In the genomic region with DNA sequence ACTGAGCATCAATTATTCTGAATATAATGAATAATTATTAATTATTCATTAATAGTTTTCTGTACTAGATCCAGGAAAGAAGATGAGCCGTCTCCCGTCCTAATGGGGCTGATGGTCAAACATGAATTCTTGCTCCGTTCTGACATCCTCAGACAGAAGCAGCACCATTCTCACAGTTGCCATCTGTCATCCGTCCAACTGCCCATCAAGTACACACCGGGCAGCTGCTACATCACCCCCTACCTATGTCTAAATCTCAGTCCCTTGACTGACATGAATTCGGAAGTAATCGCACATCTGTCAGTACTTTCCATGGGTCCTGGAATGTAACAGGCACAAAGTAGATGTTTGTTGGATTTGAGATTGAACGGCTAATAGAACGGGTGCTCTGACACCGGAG, we compare ENCODE assay signal across 26 mouse cellular contexts. TPM values are rescaled to one million over a fixed set of nuclear protein-coding genes. Genes with fewer than 3 reads are reported as not detected.
DNase-seq lines count a peak whose midpoint lies in the region; ATAC-seq and TF ChIP-seq lines count a peak whose summit lies in the region.
"Had no signal": no experiment of that assay in that cellular context is flagged by ENCODE, and none has a peak within 500 bp of the region (broad histone marks: within the 10 kb centered on the region; RNA-seq: fewer than 3 reads in every experiment).

No protein-coding gene starts in this region.

- TF ChIP-seq EP300 in liver, postnatal 0 days (IDR thresholded peaks at IDR 0.05; ENCODE audit: low read depth): no peak

- H3K9ac ChIP-seq in hindbrain, embryonic 13.5 days: no peak overlapping the region
- no peak overlapping the region for H3K9ac ChIP-seq in hindbrain, embryonic 12.5 days
- H3K9ac ChIP-seq in forebrain, embryonic 12.5 days: no peak overlapping the region
- H3K9ac ChIP-seq in hindbrain, embryonic 14.5 days: no peak overlapping the region
- H3K9ac ChIP-seq in liver, postnatal 0 days (replicated peaks): no peak overlapping the region
- H3K9ac ChIP-seq: limb, embryonic 12.5 days; liver, embryonic 15.5 days; midbrain, embryonic 13.5 days; stomach, embryonic 15.5 days had no signal

- TF ChIP-seq POLR2A in cortical plate, adult 2 months (IDR thresholded peaks at IDR 0.05; ENCODE audit: extremely low read depth, insufficient read depth, low read length): no peak

- no peak for TF ChIP-seq CTCF in cortical plate, adult 2 months (IDR thresholded peaks at IDR 0.05; ENCODE audit: extremely low read depth, insufficient read depth, low read length)
- no peak for TF ChIP-seq CTCF in liver, postnatal 0 days (IDR thresholded peaks at IDR 0.05; ENCODE audit: low read depth)

- H3K9me3 ChIP-seq in hindbrain, embryonic 13.5 days: no peaks in the 10 kb centered on the region
- no peaks in the 10 kb centered on the region for H3K9me3 ChIP-seq in hindbrain, embryonic 12.5 days (replicated peaks)
- H3K9me3 ChIP-seq in forebrain, embryonic 12.5 days: no peaks in the 10 kb centered on the region
- no peaks in the 10 kb centered on the region for H3K9me3 ChIP-seq in hindbrain, embryonic 14.5 days (ENCODE audit: control insufficient read depth, low read length)
- no peaks in the 10 kb centered on the region for H3K9me3 ChIP-seq in liver, postnatal 0 days (ENCODE audit: low read length)
- H3K9me3 ChIP-seq: limb, embryonic 12.5 days; liver, embryonic 15.5 days; megakaryocyte, embryonic 14.5 days; midbrain, embryonic 13.5 days; stomach, embryonic 15.5 days had no signal

- no peak overlapping the region for H3K27ac ChIP-seq in hindbrain, embryonic 13.5 days
- no peak overlapping the region for H3K27ac ChIP-seq in hindbrain, embryonic 12.5 days
- H3K27ac ChIP-seq in cortical plate, adult 2 months (ENCODE audit: insufficient read depth, low read length): 0 out of 2 replicates have a peak overlapping the region, but pooled peaks have one; percentile 17
- H3K27ac ChIP-seq in forebrain, embryonic 12.5 days: peak overlapping the region; percentile 88; the same call in 1 of the 2 replicates
- H3K27ac ChIP-seq in hindbrain, embryonic 14.5 days: peak overlapping the region; percentile 56; the same call in 1 of the 2 replicates
- no peak overlapping the region for H3K27ac ChIP-seq in liver, postnatal 0 days (ENCODE audit: low read depth)
- H3K27ac ChIP-seq: left cerebral cortex, adult 2 months; limb, embryonic 12.5 days; liver, embryonic 15.5 days; midbrain, embryonic 13.5 days; stomach, embryonic 15.5 days had no signal

- no peak overlapping the region for H3K4me2 ChIP-seq in hindbrain, embryonic 13.5 days
- H3K4me2 ChIP-seq in hindbrain, embryonic 12.5 days (replicated peaks): no peak overlapping the region
- no peak overlapping the region for H3K4me2 ChIP-seq in forebrain, embryonic 12.5 days
- no peak overlapping the region for H3K4me2 ChIP-seq in hindbrain, embryonic 14.5 days (replicated peaks)
- no peak overlapping the region for H3K4me2 ChIP-seq in liver, postnatal 0 days (ENCODE audit: low read depth, low read length)
- H3K4me2 ChIP-seq: heart, embryonic 11.5 days; limb, embryonic 12.5 days; liver, embryonic 15.5 days; midbrain, embryonic 13.5 days; stomach, embryonic 15.5 days had no signal

- ATAC-seq in hindbrain, embryonic 13.5 days (ENCODE audit: low FRiP score): 0 out of 2 replicates have a peak, but pooled peaks have one; percentile 38
- ATAC-seq in hindbrain, embryonic 12.5 days (ENCODE audit: low FRiP score): no peak
- 0 out of 2 replicates have a peak, but pooled peaks have one; percentile 18 for ATAC-seq in forebrain, embryonic 12.5 days (ENCODE audit: low FRiP score)
- ATAC-seq in hindbrain, embryonic 14.5 days (ENCODE audit: low FRiP score): no peak
- ATAC-seq in liver, postnatal 0 days: no peak
- ATAC-seq: intestine, postnatal 0 days had no signal

- no peaks in the 10 kb centered on the region for H3K27me3 ChIP-seq in hindbrain, embryonic 13.5 days
- H3K27me3 ChIP-seq in hindbrain, embryonic 12.5 days: no peaks in the 10 kb centered on the region
- H3K27me3 ChIP-seq in forebrain, embryonic 12.5 days: no peaks in the 10 kb centered on the region
- no peaks in the 10 kb centered on the region for H3K27me3 ChIP-seq in hindbrain, embryonic 14.5 days (ENCODE audit: control insufficient read depth, insufficient read depth, low read length)
- H3K27me3 ChIP-seq in liver, postnatal 0 days (ENCODE audit: insufficient read depth, low read length): no peaks in the 10 kb centered on the region
- H3K27me3 ChIP-seq: limb, embryonic 12.5 days; liver, embryonic 15.5 days; megakaryocyte, embryonic 14.5 days; midbrain, embryonic 13.5 days; stomach, embryonic 15.5 days had no signal

- no peak for DNase-seq in hindbrain, embryonic 14.5 days (ENCODE audit: low spot score)
- DNase-seq in urinary bladder, postnatal 4 days (ENCODE audit: low spot score in 2 of 2): no peak
- DNase-seq in liver, postnatal 0 days: no peak
- DNase-seq: adrenal gland, postnatal 10 days; B cell, adult 2 months; cerebellum, adult 11 months; cerebellum, adult 9-11 months; gastrocnemius, postnatal 14 days; heart, postnatal 36 days; kidney, postnatal 14 days; lung, postnatal 36 days; right cerebral cortex, postnatal 25 days; thymus, postnatal 36 days had no signal

- H3K36me3 ChIP-seq in hindbrain, embryonic 13.5 days: no peaks in the 10 kb centered on the region
- no peaks in the 10 kb centered on the region for H3K36me3 ChIP-seq in hindbrain, embryonic 12.5 days
- H3K36me3 ChIP-seq in forebrain, embryonic 12.5 days (replicated peaks): no peaks in the 10 kb centered on the region
- H3K36me3 ChIP-seq in hindbrain, embryonic 14.5 days (replicated peaks; ENCODE audit: control insufficient read depth, insufficient read depth): no peaks in the 10 kb centered on the region
- H3K36me3 ChIP-seq in liver, postnatal 0 days (replicated peaks; ENCODE audit: insufficient read depth, low read length): no peaks in the 10 kb centered on the region
- H3K36me3 ChIP-seq: limb, embryonic 12.5 days; liver, embryonic 15.5 days; midbrain, embryonic 13.5 days; stomach, embryonic 15.5 days had no signal

- H3K4me1 ChIP-seq in hindbrain, embryonic 13.5 days (replicated peaks): peaks cover 15% of the 10 kb centered on the region
- peaks cover 15% of the 10 kb centered on the region; the same call in 1 of the 2 replicates for H3K4me1 ChIP-seq in hindbrain, embryonic 12.5 days
- H3K4me1 ChIP-seq in cortical plate, adult 2 months (ENCODE audit: control insufficient read depth, insufficient read depth, low read length): no peaks in the 10 kb centered on the region
- peaks cover 30% of the 10 kb centered on the region for H3K4me1 ChIP-seq in forebrain, embryonic 12.5 days
- no peaks in the 10 kb centered on the region for H3K4me1 ChIP-seq in hindbrain, embryonic 14.5 days (replicated peaks; ENCODE audit: control insufficient read depth, insufficient read depth, low read length)
- H3K4me1 ChIP-seq in liver, postnatal 0 days (ENCODE audit: insufficient read depth): no peaks in the 10 kb centered on the region
- H3K4me1 ChIP-seq: limb, embryonic 12.5 days; liver, embryonic 15.5 days; stomach, embryonic 15.5 days had no signal

- H3K4me3 ChIP-seq in hindbrain, embryonic 13.5 days: no peak overlapping the region
- H3K4me3 ChIP-seq in hindbrain, embryonic 12.5 days: no peak overlapping the region
- no peak overlapping the region for H3K4me3 ChIP-seq in cortical plate, adult 2 months (ENCODE audit: insufficient read depth, low read length)
- no peak overlapping the region for H3K4me3 ChIP-seq in forebrain, embryonic 12.5 days (replicated peaks)
- no peak overlapping the region for H3K4me3 ChIP-seq in hindbrain, embryonic 14.5 days (replicated peaks; ENCODE audit: low read length)
- H3K4me3 ChIP-seq in liver, postnatal 0 days (ENCODE audit: low read depth, low read length): no peak overlapping the region
- H3K4me3 ChIP-seq: erythroblast, embryonic 14.5 days; left cerebral cortex, adult 2 months; limb, embryonic 12.5 days; liver, embryonic 15.5 days; megakaryocyte, embryonic 14.5 days; midbrain, embryonic 13.5 days; stomach, embryonic 15.5 days had no signal

- WGBS in hindbrain, embryonic 13.5 days: 62% methylated on average over 10 of the region's 10 CpGs
- 64% methylated on average over 10 of the region's 10 CpGs for WGBS in hindbrain, embryonic 12.5 days
- 43% methylated on average over 10 of the region's 10 CpGs for WGBS in forebrain, embryonic 12.5 days
- 58% methylated on average over 10 of the region's 10 CpGs for WGBS in hindbrain, embryonic 14.5 days
- WGBS in liver, postnatal 0 days (ENCODE audit: insufficient replicate concordance): 88% methylated on average over 10 of the region's 10 CpGs

RNA-seq across cellular contexts. Expression of a gene that starts 30.2 kb away (rescaled TPM):
- 25.6 and 27.7 TPM in 2 replicates for polyA plus RNA-seq in hindbrain, embryonic 13.5 days (2015; fragmentation: Nextera tagmentation; extraction: Ambion mirVana)
- 21.9 and 26.3 TPM in 2 replicates for polyA plus RNA-seq in hindbrain, embryonic 12.5 days (2016; fragmentation: Nextera tagmentation; extraction: Ambion mirVana)
- polyA plus RNA-seq in cortical plate, adult 2 months (2012; rRNA removed): 14.2 and 15.0 TPM in 2 replicates
- 26.1 and 28.3 TPM in 2 replicates for polyA plus RNA-seq in forebrain, embryonic 12.5 days (2016; fragmentation: Nextera tagmentation; extraction: Ambion mirVana)
- polyA plus RNA-seq in hindbrain, embryonic 14.5 days (2014; fragmentation: Nextera tagmentation; extraction: Ambion mirVana): 24.5 and 25.0 TPM in 2 replicates
- polyA plus RNA-seq in liver, postnatal 0 days (2015; fragmentation: Nextera tagmentation; extraction: Ambion mirVana): 15.3 and 16.2 TPM in 2 replicates

Comparison
In these comparisons a context has a peak if more than half of its experiments do, and no peak if none do; other contexts are left out.
1. ATAC-seq: peak in hindbrain, embryonic 13.5 days (single experiment) and forebrain, embryonic 12.5 days (single experiment); none in hindbrain, embryonic 12.5 days (single experiment), hindbrain, embryonic 14.5 days (single experiment) and liver, postnatal 0 days (single experiment).
2. H3K27ac ChIP-seq: peak in cortical plate, adult 2 months (single experiment), forebrain, embryonic 12.5 days (single experiment) and hindbrain, embryonic 14.5 days (single experiment); none in hindbrain, embryonic 13.5 days (single experiment), hindbrain, embryonic 12.5 days (single experiment) and liver, postnatal 0 days (single experiment).